Mouse (Mus musculus) yolk sac, embryonic 10.5 days (tissue): ENCODE data around the gene Tex13c2.

ENCODE experiments used
- DNase-seq: peaks from one replicate; pipeline ENCODE4 v3.0.0-alpha.2; 2017; ENCODE audit warnings: low spot score

Gene Tex13c2

DNA sequence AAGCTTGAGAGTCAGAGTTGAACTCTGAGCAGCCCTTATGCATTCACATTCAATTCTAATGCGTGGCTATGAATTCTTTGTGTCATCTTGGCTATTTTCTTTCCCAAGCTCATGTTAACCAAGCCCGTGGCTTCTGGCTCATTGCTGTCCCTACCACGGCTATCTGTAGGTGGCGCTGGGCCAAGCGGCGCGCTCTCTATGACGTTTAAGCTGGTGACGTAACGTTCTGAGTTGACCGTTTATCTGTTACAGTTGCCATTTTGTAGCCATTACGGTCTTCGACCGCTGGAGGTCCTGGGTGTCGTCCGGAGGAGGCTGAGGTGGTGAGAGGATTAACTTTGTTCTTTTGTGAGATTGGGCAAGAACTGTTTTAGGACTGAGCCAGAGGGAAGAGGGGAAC lies at the start of gene Tex13c2:
Gene Tex13c2, plus strand, starts transcription at position 246 of the 400 bp plus-strand sequence.
- DNase-seq, result no peak

DNA sequence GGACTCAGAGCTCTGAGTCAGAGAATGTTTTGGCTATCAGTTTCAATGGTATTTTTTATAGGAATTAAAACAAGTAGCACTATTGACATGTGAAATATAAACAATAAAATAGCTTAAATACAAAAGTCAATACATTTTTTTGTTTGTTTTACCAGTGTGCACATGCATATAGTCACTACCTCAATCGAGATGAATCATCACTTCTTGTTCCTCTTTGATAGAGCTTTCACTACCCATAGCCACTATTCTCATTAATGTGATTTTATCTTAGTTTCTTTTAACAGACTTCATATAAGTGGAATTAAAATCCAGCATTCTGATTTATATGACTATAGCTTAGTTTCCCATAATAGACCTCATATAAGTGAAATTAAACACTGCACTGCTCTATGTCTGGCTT lies 39.2 kb upstream of the Tex13c2 start:
- no peak for DNase-seq

DNA sequence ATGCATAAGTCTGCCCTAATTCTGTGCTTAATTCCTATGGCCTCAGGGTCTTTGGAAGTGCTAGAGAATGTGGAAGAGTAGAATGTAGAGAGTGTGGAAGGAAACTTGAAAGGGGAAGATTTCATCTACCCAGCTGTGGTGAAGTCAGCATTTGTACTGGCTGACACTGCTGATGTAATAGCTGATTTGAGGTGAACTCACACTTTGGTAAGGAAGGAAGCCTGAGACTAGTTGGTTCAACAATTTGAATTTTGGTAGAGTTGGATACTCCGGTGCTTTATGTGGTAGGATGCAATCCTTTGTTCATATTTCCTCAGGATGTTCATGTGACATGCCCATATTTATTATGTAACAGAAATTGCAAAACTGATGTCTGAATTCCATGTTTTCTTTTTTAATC lies 36.5 kb upstream of the Tex13c2 start:
- DNase-seq, result no peak

GRCm38 (mm10) chrX:42454533-42454932 lies 35.0 kb upstream of the Tex13c2 start:
- DNase-seq, result no peak

DNA sequence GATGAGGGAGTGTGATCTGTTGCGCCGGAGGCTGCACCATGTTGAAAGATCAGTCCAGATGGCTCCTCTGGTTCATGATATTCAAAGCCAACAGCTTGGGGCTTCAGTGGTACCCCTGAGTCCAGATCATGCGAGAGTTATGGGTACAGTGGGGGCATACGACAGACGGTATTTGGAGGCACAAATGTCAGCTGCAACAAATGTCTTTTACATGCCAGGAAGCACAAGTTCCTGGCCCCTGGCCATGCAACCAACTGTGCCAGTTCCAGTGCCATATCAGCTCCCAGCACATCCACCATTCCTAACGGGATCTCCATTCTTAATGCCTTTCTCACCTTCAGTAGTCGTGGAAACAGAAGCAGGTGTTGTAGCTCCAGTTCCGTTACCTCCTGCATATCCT lies 845 bp downstream of the Tex13c2 start:
- no peak for DNase-seq

GRCm38 (mm10) chrX:42500538-42500937 lies 11.0 kb downstream of the Tex13c2 start:
- DNase-seq, result no peak

DNA sequence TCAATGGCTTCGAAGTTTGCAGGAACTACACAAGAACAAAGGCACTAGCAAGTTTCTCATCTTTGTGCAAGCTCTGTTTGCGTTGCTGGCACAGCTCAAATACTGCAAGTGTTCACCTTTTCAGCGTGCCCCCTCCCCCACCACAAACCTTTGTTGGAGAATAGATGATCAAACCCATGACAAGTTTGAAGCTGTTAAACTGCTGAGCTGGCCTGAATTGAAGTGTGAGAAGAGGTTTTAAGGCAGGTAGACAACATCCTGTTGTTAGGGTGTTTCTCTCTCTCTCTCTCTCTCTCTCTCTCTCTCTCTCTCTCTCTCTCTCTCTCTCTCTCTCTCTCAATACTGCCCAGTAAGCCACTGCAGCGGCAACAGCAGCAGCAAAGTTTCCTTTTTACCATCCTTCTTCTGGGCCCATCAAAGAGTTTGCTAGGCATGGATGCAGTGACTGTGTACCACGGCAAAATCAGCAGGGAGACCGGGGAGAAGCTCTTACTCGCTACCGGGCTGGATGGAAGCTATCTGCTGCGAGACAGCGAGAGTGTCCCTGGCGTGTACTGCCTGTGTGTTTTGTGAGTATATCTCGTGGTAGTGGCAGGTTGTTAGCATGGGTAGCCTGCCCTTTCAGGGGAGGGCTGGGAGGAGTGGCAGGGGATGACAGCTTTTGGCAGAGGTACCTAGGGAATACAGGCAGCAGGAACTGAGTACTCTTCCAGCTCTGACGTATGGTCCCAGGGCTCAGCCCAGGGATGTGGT lies 13.0 kb downstream of the Tex13c2 start, which contains the start of gene Sh2d1a:
Gene Sh2d1a, plus strand, starts transcription at position 163 of the 753 bp plus-strand sequence.
- DNase-seq, result no peak

GRCm38 (mm10) chrX:42511105-42511504 lies 21.6 kb downstream of the Tex13c2 start:
- no peak for DNase-seq

DNA sequence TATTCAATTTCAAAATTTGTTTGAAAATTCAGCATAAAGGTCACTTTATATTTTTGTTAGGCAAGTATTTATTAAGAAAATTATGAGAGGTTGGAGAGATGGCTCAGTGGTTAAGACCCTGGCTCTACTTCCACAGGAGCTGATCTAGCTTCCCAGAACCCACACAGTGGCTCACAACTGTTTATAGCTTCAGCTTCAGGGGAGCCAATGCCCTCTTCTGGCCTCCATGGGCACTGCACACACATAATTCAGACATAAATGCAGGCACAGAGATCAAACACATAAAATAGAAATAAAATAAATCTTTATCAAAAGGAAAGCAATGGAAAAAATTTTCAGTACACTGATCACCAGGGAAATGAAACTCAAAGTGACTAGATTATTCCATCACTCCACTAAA lies 23.1 kb downstream of the Tex13c2 start:
- no peak for DNase-seq

DNA sequence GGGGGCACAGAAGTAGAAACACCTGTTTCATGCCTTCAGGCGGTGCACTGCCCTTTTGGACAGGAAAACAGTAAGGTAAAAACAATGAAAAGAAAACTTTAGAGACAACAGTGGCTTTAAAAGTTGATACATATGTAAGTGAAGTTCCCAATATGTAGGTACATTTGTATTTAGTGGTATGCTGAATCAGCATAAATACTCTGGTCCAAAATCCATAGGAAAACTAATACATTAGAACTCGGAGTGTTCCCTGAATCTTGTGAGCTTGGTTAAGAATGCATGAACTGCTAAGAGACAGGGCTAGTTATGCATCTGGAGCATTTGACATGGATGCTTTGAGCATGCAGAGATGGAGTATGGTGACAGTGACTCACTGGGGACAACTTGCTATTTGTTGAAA lies 33.4 kb downstream of the Tex13c2 start:
- no peak for DNase-seq

- DNase-seq, result no peak
Measured at GRCm38 (mm10) chrX:42530703-42531102, 41.2 kb downstream of the Tex13c2 start.

- DNase-seq, result no peak
Measured at GRCm38 (mm10) chrX:42540030-42540755, 50.7 kb downstream of the Tex13c2 start.

GRCm38 (mm10) chrX:42540756-42541053 lies 51.2 kb downstream of the Tex13c2 start:
- DNase-seq, result peak; percentile 7
